Mouse (Mus musculus): ENCODE measurements around the gene Cby3.
"Not testable (repeated sequence)": the region's sequence is repeated elsewhere in the genome, so short reads cannot be mapped to it uniquely, and the experiment has no call there.

Gene Cby3

GRCm38 (mm10) chr11:50361282-50361681 is 7.0 kb downstream of the Cby3 start:
- not testable (repeated sequence) for DNase-seq (ENCODE audit: low spot score)

- DNase-seq (ENCODE audit: low spot score) = peak; percentile 78
Measured at GRCm38 (mm10) chr11:50364548-50364947, 10.3 kb downstream of the Cby3 start.

GRCm38 (mm10) chr11:50365322-50365721 is 11.1 kb downstream of the Cby3 start:
- no peak for DNase-seq (ENCODE audit: low spot score)

- DNase-seq (ENCODE audit: low spot score) = no peak
Measured at GRCm38 (mm10) chr11:50367531-50367930, 13.3 kb downstream of the Cby3 start.

- DNase-seq (ENCODE audit: low spot score) = no peak
Measured at GRCm38 (mm10) chr11:50369360-50369911, 15.2 kb downstream of the Cby3 start.

GRCm38 (mm10) chr11:50370969-50371368 is 16.7 kb downstream of the Cby3 start:
- no peak for DNase-seq (ENCODE audit: low spot score)

- DNase-seq (ENCODE audit: low spot score) = peak; percentile 41
Measured at GRCm38 (mm10) chr11:50371399-50371841, 17.2 kb downstream of the Cby3 start.

GRCm38 (mm10) chr11:50371911-50372310 is 17.6 kb downstream of the Cby3 start:
- DNase-seq (ENCODE audit: low spot score) = no peak

GRCm38 (mm10) chr11:50373086-50373485 is 18.8 kb downstream of the Cby3 start:
- no peak for DNase-seq (ENCODE audit: low spot score)

- no peak for DNase-seq (ENCODE audit: low spot score)
Measured at GRCm38 (mm10) chr11:50373621-50374020, 19.4 kb downstream of the Cby3 start.

- DNase-seq (ENCODE audit: low spot score) = no peak
Measured at GRCm38 (mm10) chr11:50374286-50375015, 20.2 kb downstream of the Cby3 start.

GRCm38 (mm10) chr11:50375421-50375820 is 21.2 kb downstream of the Cby3 start:
- DNase-seq (ENCODE audit: low spot score) = no peak

GRCm38 (mm10) chr11:50376156-50376790 is 22.0 kb downstream of the Cby3 start:
- no peak for DNase-seq (ENCODE audit: low spot score)

GRCm38 (mm10) chr11:50376911-50377891 is 22.9 kb downstream of the Cby3 start, which contains the start of gene Hnrnph1:
Gene Hnrnph1, plus strand, starts transcription at chr11:50376990.
- DNase-seq (ENCODE audit: low spot score) = peak; percentile 99

- peak; percentile 87 for DNase-seq (ENCODE audit: low spot score)
Measured at GRCm38 (mm10) chr11:50377892-50378684, 23.8 kb downstream of the Cby3 start.

- no peak for DNase-seq (ENCODE audit: low spot score)
Measured at GRCm38 (mm10) chr11:50379023-50379752, 24.9 kb downstream of the Cby3 start.

GRCm38 (mm10) chr11:50381311-50381710 is 27.0 kb downstream of the Cby3 start:
- no peak for DNase-seq (ENCODE audit: low spot score)

- DNase-seq (ENCODE audit: low spot score) = no peak
Measured at GRCm38 (mm10) chr11:50387167-50387679, 33.0 kb downstream of the Cby3 start.

GRCm38 (mm10) chr11:50387697-50388096 is 33.4 kb downstream of the Cby3 start:
- no peak for DNase-seq (ENCODE audit: low spot score)

All from ovary, postnatal 14 days (tissue).